Mouse (Mus musculus): ENCODE results near the gene Cgnl1.

Cgnl1 gene

DNA sequence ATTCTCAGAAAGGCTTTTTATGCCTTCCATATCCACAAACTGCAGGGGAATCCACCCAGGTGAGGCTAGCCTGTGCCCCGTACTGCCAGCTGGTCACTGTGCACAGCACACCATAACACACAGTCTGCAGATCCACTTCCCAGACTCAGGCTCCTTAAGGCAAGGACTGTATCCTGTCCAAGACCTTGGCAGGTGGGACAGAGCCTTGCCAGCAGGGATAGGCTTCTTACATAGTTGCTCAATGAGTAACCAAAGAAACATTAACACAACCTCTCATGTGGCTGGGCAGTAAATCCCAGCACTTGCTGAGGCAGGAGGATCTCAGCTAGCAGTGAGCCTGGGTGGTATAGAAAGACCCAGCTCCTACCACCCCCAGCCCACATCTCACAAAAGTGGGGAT lies 3.3 kb downstream of the Cgnl1 start:
- DNase-seq (ENCODE audit: low read depth, low spot score) = no peak

- DNase-seq (ENCODE audit: low read depth, low spot score) = no peak
These were observed 4.5 kb downstream of the Cgnl1 start for GRCm38 (mm10) chr9:71766902-71767301.

- DNase-seq (ENCODE audit: low read depth, low spot score) = no peak
These were observed 5.1 kb downstream of the Cgnl1 start for GRCm38 (mm10) chr9:71766306-71766705.

GRCm38 (mm10) chr9:71764551-71764950 lies 6.9 kb downstream of the Cgnl1 start:
- no peak for DNase-seq (ENCODE audit: low read depth, low spot score)

- DNase-seq (ENCODE audit: low read depth, low spot score) = no peak
These were observed 8.1 kb downstream of the Cgnl1 start for GRCm38 (mm10) chr9:71763273-71763672.

DNA sequence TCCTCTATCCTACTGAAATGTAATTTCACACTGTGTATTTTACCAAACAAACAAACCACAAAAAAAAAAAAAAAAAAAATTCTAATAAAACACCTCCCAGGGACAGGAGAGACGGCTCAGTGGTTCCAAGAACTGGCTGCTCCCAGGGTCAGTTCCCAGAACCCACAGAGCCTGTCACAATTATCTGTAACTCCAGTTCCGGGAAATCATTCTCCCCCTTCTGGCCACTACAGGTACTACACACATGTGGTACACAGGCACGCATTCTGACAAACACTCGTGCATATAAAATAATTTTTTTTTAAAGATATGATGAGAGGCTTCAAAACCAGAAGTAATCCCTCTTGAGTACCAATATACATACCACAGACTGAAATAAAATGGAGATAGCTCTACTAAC lies 9.7 kb downstream of the Cgnl1 start:
- DNase-seq (ENCODE audit: low read depth, low spot score) = no peak

DNA sequence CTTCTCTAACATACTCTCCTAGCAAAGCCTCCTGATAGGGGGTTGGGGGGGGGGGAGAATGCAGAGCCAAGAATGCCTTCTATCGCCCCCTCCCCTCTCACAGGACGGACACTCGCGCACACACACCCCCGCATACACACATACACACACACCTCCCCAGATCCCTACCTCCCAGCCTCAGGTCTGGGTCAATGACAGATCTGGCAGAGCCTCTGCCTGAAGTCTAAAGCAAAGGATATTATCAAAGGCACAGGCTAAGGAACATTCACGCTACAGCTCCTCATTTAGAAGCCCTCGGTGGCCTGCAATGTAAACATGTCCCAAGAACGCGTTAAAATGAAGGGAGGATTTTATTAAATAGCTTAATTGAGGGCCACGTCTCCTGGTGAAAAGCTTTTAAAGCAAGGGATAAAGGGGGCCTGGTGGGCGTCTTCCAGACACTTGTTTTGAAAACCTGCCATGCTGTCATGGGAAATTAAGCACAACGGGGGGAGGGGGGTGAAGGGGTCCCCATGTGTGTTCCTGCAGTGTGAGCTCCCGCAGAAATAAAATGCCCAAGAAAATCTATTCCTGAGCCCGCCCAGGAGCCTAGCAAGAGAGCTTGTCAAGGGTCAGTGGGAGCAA lies 10.8 kb downstream of the Cgnl1 start:
- no peak for DNase-seq (ENCODE audit: low read depth, low spot score)

- DNase-seq (ENCODE audit: low read depth, low spot score) = no peak
These were observed 11.5 kb downstream of the Cgnl1 start for GRCm38 (mm10) chr9:71759893-71760292.

GRCm38 (mm10) chr9:71757386-71757785 lies 14.0 kb downstream of the Cgnl1 start:
- DNase-seq (ENCODE audit: low read depth, low spot score) = no peak

DNA sequence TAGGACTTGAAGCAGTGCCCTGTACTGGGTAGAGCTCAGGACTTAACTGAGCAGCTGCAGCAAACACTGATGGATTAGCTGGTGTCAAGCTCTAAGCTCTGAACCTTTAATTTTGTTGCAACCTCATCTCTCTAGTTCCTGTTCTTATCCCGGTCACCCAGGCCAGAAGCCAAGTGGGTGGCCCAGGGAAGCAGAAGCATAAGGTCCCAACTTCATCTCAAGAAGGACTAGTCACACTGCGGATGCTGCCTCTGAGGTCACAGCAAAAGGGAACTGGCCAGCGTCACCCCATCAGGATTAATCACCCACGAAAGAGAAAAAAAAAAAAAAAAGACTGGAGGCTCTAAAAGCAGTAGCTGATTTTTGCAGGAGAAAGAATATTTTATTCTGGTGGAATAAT lies 14.5 kb downstream of the Cgnl1 start:
- no peak for DNase-seq (ENCODE audit: low read depth, low spot score)

GRCm38 (mm10) chr9:71753981-71754380 lies 17.4 kb downstream of the Cgnl1 start:
- no peak for DNase-seq (ENCODE audit: low read depth, low spot score)

GRCm38 (mm10) chr9:71753529-71753928 lies 17.9 kb downstream of the Cgnl1 start:
- no peak for DNase-seq (ENCODE audit: low read depth, low spot score)

GRCm38 (mm10) chr9:71753117-71753516 lies 18.3 kb downstream of the Cgnl1 start:
- no peak for DNase-seq (ENCODE audit: low read depth, low spot score)

- no peak for DNase-seq (ENCODE audit: low read depth, low spot score)
These were observed 21.3 kb downstream of the Cgnl1 start for GRCm38 (mm10) chr9:71750015-71750672.

DNA sequence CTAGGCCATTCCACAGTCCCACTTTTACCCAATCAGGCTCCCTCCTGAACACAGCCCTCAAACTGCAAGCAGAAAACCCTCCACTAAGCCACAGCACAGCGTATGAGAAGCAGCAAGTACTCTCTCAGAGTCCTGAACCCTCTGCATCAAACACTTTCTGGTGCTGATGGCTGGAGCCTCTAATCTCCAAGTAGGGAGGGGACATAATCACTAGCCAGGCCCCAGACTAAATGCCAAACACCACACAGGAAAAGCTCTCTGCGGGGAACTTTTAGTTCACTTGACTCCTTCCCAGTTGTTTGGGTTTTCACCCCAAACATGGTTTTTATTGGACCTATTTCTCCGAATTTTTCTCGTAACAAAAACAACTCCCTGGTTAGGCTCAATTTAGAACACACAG lies 25.0 kb downstream of the Cgnl1 start:
- DNase-seq (ENCODE audit: low read depth, low spot score) = no peak

DNA sequence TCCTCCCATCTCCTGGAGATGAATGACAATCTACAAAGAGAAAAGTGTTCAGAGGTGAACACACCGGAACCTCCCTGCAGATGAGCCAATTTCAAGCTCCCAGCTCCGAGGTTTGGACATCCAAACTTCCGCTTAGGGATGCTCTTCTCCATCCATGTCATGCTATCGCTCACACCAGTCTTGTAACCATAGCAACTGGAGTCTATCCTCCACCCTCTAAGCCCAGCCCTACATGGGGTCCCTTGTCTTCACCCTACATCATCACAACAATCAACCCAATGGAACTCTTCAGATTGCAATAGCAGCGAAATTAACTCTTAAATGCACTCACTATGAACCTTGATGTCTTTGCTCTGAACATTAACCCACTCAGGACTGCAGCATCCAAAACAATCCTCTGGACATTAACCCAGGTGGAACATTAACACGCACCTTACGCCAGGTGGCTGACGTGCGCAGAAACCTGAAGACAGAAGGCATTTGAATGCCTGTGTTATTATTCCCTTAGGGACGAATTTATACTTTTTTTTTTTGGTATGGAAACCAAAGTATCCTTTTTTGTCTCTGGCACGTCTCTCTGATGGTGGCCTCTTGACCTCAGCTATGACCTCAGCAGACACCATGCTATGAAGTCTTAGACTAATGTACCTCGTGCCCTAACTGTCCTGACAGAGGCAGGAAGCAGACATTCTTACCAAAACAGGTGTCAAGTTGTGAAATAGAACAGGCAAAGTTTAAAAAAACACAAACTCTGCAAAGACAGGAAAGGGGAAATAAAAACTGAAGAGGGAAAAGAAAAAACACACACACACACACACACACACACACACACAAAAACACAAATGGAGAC lies 33.1 kb downstream of the Cgnl1 start:
- DNase-seq (ENCODE audit: low read depth, low spot score) = no peak

DNA sequence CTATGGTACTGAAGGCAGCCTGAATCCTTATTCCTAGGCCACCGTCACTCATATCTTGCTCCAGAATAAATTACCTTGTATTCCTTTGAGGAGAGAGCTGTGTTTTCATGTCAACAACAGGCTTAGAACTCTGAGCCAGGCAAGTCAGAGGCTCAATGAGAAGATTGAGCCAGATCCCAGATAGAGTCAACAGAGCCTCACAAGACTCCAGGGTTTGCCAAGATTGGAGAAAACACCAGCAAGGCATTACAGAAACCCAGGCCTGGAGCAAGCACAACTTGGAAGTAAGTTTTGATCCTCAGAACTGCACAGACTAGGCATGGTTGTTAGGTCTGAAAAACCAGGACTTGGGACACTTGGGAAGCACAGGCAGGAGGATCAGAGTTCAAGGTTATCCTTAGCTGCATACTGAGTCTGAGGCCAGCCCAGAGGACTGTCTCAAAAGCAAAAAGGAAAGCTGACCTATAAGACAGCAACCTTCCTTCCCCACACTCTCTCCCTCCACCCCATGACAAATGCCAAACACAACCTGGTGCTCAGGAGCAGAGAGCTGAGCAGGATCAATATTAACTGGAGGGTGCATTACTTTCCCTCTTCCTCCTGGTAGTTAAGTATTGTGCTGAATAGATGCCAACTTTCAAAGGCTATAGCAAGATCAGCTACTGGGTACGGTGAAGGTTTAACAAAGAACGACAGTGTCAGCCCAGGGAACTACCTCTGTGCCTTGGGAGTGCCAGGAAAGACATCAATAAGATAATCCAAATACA lies 34.0 kb downstream of the Cgnl1 start:
- no peak for DNase-seq (ENCODE audit: low read depth, low spot score)

- no peak for DNase-seq (ENCODE audit: low read depth, low spot score)
These were observed 35.5 kb downstream of the Cgnl1 start for GRCm38 (mm10) chr9:71735886-71736285.

GRCm38 (mm10) chr9:71733559-71733958 lies 37.8 kb downstream of the Cgnl1 start:
- no peak for DNase-seq (ENCODE audit: low read depth, low spot score)

DNA sequence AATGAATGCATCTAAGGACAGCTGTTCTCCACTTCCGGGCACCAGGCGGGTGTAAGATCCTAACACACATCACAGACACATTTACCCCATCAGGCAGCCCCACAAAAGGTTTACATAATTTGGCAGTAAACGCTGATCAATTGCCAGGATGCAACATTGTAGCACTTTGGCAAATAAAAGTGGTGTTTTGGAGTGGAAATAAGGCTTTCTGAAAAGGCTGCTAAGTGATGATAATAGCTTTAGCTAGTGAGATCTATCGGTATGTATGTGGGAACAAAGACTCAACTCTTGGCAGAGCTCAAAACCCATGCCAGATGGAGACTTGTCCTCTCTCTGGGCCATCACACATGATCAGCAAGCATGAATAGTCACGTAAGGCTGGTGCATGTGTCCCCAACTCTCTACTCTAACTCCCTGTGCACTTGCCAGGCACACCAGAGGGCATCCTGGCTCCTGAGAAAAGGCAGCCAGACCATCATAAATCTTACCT lies 42.5 kb downstream of the Cgnl1 start:
- no peak for DNase-seq (ENCODE audit: low read depth, low spot score)

- DNase-seq (ENCODE audit: low read depth, low spot score) = no peak
These were observed 44.2 kb downstream of the Cgnl1 start for GRCm38 (mm10) chr9:71727233-71727632.

GRCm38 (mm10) chr9:71726121-71726520 lies 45.3 kb downstream of the Cgnl1 start:
- no peak for DNase-seq (ENCODE audit: low read depth, low spot score)
